Mouse (Mus musculus) kidney, adult 10 weeks (tissue): ENCODE measurements around the gene Zfp444. TPM values are rescaled to one million over a fixed set of nuclear protein-coding genes. Genes with fewer than 3 reads are reported as not detected.

ENCODE experiments used
- polyA plus RNA-seq: library from polyadenylated mRNA; stranded (reverse); fragments of 350-450 nt; fragmentation: Illumina TruSeq; extraction: RNeasy Lipid Tissue Mini Kit (QIAGEN cat#74804); gene quantifications from one replicate; pipeline ENCODE4 v1.2.3, GENCODE M21; 2014; ENCODE audit warnings: low read depth, low replicate concordance

Gene Zfp444
- polyA plus RNA-seq = 7.0 TPM

DNA sequence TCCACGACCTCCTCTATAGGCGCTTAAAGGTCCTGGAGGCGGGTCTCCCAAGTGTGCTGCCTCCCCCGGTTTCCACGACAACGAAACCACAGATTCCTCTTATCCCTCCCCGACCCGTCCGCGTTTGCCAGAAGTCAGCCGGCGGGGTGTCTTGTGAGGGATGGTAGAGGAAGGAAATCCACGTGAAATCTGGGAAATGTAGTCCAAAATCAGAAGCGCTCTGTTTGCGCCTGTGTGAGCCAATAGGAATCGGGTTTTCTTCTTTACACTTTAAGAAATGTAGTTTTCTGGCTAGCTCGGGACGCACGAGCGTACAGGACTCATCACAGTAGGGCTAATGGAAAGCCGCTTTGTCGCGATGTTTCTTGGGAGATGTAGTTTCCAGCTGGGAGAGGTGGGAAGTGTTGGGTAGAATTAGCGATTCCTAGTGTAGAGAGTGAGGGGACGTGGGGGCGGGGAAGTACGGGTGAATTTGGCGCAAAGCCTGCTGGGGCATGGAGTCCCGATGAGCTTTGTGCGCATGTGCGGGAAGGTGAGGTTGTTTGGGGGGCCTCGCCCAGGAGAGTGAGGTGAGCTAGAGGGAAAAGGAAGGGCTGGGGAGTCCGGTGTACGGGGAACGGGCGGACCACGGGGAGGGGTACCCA is at the start of gene Zfp444:
Gene Zfp444 (plus strand): TSS at position 221 of the 644 bp plus-strand sequence.

DNA sequence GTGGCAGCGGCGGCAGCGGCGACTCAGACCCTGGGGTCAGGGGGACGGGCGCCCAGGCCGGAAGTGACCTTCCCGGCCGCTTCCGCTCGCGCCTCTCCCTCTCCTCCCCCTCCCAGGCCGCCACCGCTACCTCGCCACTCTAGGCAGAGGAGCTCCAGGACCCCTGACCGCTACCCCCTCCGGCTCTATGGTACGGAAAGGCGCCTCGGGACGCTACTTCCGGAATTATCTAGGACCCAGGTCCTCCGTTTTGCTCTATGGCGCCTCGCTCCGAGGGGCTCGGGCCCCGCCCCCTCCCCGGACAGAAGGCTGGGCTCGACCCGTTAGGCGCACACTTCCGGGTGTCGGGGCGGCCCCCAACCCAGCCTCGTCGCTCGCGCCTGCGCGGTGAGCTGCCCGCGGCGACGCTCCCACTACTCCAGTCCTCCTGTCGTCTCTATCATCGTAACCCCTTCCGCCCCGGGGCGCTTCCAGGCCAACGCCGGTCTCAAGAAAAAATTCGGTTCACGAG is 16.1 kb upstream of the Zfp444 start, which contains the start of gene Zfp787:
Gene Zfp787 (minus strand): TSS at position 97 of the 511 bp plus-strand sequence.

DNA sequence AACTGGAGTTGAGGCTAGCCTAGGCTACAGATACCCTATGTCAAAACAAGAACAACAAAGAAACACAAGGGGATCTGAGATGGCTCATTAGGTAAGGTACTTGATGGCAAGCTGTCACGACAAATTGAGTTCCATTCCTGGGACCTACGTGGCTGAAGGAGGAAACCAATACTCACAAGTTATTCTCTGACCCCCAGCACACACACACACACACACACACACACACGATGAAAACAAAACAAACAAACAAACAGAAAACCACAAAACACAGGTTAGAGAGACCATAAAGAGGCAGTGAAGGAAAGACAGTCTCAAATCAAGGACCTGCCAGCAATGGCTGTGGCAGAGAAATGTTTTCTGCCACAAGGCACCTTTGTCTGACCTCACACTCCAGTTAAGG is 24.8 kb downstream of the Zfp444 start, which contains the start of gene Galp:
Gene Galp (plus strand): TSS at position 301 of the 400 bp plus-strand sequence.

GRCm38 (mm10) chr7:6221978-6222377 is 50.0 kb downstream of the Zfp444 start, which contains the start of gene Zscan5b:
Gene Zscan5b (plus strand): TSS chr7:6222278.

Other genes with a start within 250 kb of the Zfp444 start
- gene Vmn1r65, start 161.2 kb upstream of the Zfp444 start, polyA plus RNA-seq = not detected
- not detected for gene Nlrp4c, start 127.1 kb upstream of the Zfp444 start, polyA plus RNA-seq
- 4.9 TPM for gene Zfp787, start 16.2 kb upstream of the Zfp444 start, polyA plus RNA-seq
- gene Galp, start 24.9 kb downstream of the Zfp444 start, polyA plus RNA-seq = not detected
- not detected for gene Zscan5b, start 50.1 kb downstream of the Zfp444 start, polyA plus RNA-seq
- gene Epp13, start 80.5 kb downstream of the Zfp444 start, polyA plus RNA-seq = not detected
- gene Zfp667, start 114.4 kb downstream of the Zfp444 start, polyA plus RNA-seq = 8.7 TPM
- gene Zfp583, start 159.1 kb downstream of the Zfp444 start, polyA plus RNA-seq = 3.1 TPM
- 0.93 TPM for gene Gm3854, start 171.5 kb downstream of the Zfp444 start, polyA plus RNA-seq
- 5.0 TPM for gene Zfp78, start 191.1 kb downstream of the Zfp444 start, polyA plus RNA-seq
- gene Zfp28, start 211.1 kb downstream of the Zfp444 start, polyA plus RNA-seq = 4.0 TPM
- gene Smim17, start 226.5 kb downstream of the Zfp444 start, polyA plus RNA-seq = not detected
- not detected for gene Gm20715, start 238.1 kb downstream of the Zfp444 start, polyA plus RNA-seq